Mouse (Mus musculus): ENCODE data around the gene Birc2. TPM values are rescaled to one million over a fixed set of nuclear protein-coding genes. Genes with fewer than 3 reads are reported as not detected.

Gene Birc2
- total and polyA plus RNA-seq, 2 experiments from 2014 or later, result 21.3 to 32.8 TPM

DNA sequence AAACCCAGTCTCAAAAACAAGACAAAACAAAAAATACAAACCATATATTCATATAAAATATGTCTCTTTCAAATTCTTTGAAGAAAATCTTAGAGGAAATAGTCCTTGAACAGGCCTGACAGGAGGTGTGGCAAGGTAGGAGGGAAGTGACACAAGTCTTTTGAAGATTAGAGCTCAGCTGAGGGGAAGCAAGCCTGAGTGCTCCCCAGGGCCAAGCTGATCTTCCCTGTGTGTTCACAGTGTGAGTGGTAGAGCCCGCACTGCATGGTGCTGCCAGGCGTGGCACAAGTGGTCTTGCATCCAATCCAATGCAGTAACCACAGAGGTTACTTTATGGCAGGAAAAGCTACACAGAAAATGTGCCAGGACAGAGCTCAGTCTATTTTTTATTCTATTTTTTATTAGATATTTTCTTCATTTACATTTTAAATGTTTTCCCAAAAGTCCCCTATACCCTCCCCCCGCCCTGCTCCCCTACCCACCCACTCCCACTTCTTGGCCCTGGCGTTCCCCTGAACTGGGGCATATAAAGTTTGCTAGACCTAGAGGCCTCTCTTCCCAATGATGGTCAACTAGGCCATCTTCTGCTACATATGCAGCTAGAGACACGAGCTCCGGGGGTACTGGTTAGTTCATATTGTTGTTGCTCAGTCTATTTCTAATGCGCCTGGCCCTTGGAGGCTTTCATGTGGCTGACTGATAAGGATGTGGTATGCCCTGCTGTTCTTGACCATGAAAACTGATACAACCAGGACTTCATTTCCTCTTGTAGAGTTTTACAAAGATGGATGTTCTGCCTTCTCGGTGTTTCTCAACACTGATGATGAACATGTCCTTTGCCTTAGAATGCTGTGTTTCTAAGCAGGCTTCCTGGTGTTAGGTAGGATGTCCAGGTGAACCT, 56.4 kb downstream of the Birc2 start:
- Histone ChIP-seq H3K9ac (replicated peaks; ENCODE audit: low read depth, low read length) (no peak overlapping the region), H3K4me2 (ENCODE audit: low read depth, low read length) (no peak overlapping the region), H3K27me3 (ENCODE audit: control insufficient read depth, insufficient read depth, low read length) (no peaks in the 10 kb centered on the region), H3K27ac (ENCODE audit: low read depth) (no peak overlapping the region), H3K4me3 (ENCODE audit: low read depth, low read length) (no peak overlapping the region), H3K4me1 (ENCODE audit: control insufficient read depth, insufficient read depth) (no peaks in the 10 kb centered on the region), H3K9me3 (replicated peaks; ENCODE audit: control insufficient read depth, low read length) (no peaks in the 10 kb centered on the region), H3K36me3 (replicated peaks; ENCODE audit: control insufficient read depth, insufficient read depth, low read length) (peaks cover 47% of the 10 kb centered on the region)
- DNase-seq (ENCODE audit: low spot score), result no peak
- no peak for ATAC-seq (ENCODE audit: insufficient read depth, low read depth)
- WGBS, result 83% methylated on average over 8 of the region's 8 CpGs
- TF ChIP-seq CTCF (IDR thresholded peaks at IDR 0.05; ENCODE audit: low read depth) (no peak), EP300 (IDR thresholded peaks at IDR 0.05; ENCODE audit: low read depth) (no peak)

DNA sequence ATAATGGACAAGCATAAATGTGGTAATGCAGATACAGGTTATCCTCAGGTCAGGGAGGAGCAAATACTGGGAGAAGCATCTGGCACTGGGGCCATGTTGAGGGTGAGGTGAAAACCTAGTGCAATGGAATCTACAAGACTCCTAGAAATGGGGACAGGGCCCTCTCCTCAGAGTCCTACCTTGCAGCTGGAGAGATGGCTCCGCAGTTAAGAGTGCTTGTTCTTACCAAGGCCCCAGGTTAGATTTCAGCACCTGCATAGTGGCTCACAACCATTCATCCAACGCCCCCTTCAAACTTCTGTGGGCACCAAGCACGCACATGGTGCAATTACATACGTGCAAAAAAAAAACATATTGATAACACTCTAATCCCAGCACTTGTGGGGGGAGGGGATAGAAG, 57.1 kb downstream of the Birc2 start:
- no peaks in the 10 kb centered on the region for H3K27me3 ChIP-seq (ENCODE audit: control insufficient read depth, insufficient read depth, low read length)
- H3K9me3 ChIP-seq (replicated peaks; ENCODE audit: control insufficient read depth, low read length), result no peaks in the 10 kb centered on the region
- WGBS, result 87% methylated on average over 4 of the region's 4 CpGs
- TF ChIP-seq EP300 (IDR thresholded peaks at IDR 0.05; ENCODE audit: low read depth) (no peak), CTCF (IDR thresholded peaks at IDR 0.05; ENCODE audit: low read depth) (no peak)
- ATAC-seq (ENCODE audit: insufficient read depth, low read depth) (no peak), DNase-seq (ENCODE audit: low spot score) (no peak)
- H3K36me3 ChIP-seq (replicated peaks; ENCODE audit: control insufficient read depth, insufficient read depth, low read length), result peaks cover 45% of the 10 kb centered on the region
- H3K4me2 ChIP-seq (ENCODE audit: low read depth, low read length), result no peak overlapping the region
- no peak overlapping the region for H3K9ac ChIP-seq (replicated peaks; ENCODE audit: low read depth, low read length)
- no peak overlapping the region for H3K27ac ChIP-seq (ENCODE audit: low read depth)
- no peaks in the 10 kb centered on the region for H3K4me1 ChIP-seq (ENCODE audit: control insufficient read depth, insufficient read depth)
- no peak overlapping the region for H3K4me3 ChIP-seq (ENCODE audit: low read depth, low read length)

DNA sequence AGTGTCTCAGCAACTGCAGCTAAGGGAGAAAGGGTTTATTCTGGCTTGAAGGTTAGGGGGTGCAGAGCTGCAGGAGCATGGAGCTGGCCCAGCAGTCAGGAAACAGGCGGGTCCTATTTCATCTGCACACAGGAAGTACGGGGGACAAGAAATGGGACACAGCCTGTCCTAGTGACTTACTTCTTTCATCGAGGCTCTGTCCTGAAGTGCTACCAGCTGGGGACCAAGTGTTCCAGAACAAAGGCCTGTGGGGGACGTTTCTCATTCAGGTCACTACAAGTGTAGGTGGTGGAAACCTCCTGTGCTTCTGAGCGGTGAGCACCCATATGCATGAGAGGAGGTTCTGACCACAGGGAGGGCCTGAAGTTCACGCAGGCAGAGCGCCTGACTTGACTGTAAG, 58.1 kb downstream of the Birc2 start:
- 83% methylated on average over 7 of the region's 7 CpGs for WGBS
- no peak overlapping the region for H3K27ac ChIP-seq (ENCODE audit: low read depth)
- no peak overlapping the region for H3K9ac ChIP-seq (replicated peaks; ENCODE audit: low read depth, low read length)
- H3K4me1 ChIP-seq (ENCODE audit: control insufficient read depth, insufficient read depth), result no peaks in the 10 kb centered on the region
- peaks cover 46% of the 10 kb centered on the region for H3K36me3 ChIP-seq (replicated peaks; ENCODE audit: control insufficient read depth, insufficient read depth, low read length)
- no peaks in the 10 kb centered on the region for H3K27me3 ChIP-seq (ENCODE audit: control insufficient read depth, insufficient read depth, low read length)
- TF ChIP-seq EP300 (IDR thresholded peaks at IDR 0.05; ENCODE audit: low read depth) (no peak), CTCF (IDR thresholded peaks at IDR 0.05; ENCODE audit: low read depth) (no peak)
- no peak overlapping the region for H3K4me2 ChIP-seq (ENCODE audit: low read depth, low read length)
- DNase-seq (ENCODE audit: low spot score), result no peak
- no peak overlapping the region for H3K4me3 ChIP-seq (ENCODE audit: low read depth, low read length)
- ATAC-seq (ENCODE audit: insufficient read depth, low read depth), result no peak
- H3K9me3 ChIP-seq (replicated peaks; ENCODE audit: control insufficient read depth, low read length), result no peaks in the 10 kb centered on the region

DNA sequence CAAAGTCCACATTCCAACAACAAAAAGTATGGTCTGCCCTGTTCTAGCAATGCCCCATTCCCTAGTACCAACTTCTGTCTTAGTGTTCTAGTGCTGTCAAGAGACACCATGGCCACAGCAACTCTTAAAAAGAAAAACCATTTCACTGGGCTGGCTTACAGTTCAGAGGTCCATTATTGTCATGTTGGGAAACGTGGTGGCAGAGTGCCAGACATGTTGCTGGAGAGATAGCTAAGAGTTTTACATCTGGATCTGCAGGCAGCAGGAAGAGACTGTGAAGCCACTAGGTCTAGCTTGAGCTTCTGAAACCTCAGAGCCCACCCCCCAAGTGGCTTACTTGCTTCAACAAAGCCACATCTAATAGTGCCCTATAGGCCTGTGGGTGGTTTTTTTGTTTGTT, 59.2 kb downstream of the Birc2 start:
- H3K36me3 ChIP-seq (replicated peaks; ENCODE audit: control insufficient read depth, insufficient read depth, low read length), result peaks cover 57% of the 10 kb centered on the region
- 52% methylated on average over 1 of the region's 1 CpGs for WGBS
- H3K4me1 ChIP-seq (ENCODE audit: control insufficient read depth, insufficient read depth), result peaks cover 5% of the 10 kb centered on the region; the same call in 1 of the 2 replicates
- TF ChIP-seq CTCF (IDR thresholded peaks at IDR 0.05; ENCODE audit: low read depth), result no peak
- TF ChIP-seq EP300 (IDR thresholded peaks at IDR 0.05; ENCODE audit: low read depth), result no peak
- DNase-seq (ENCODE audit: low spot score), result no peak
- H3K9me3 ChIP-seq (replicated peaks; ENCODE audit: control insufficient read depth, low read length), result no peaks in the 10 kb centered on the region
- H3K4me3 ChIP-seq (ENCODE audit: low read depth, low read length), result no peak overlapping the region
- H3K27ac ChIP-seq (ENCODE audit: low read depth), result no peak overlapping the region
- H3K27me3 ChIP-seq (ENCODE audit: control insufficient read depth, insufficient read depth, low read length), result no peaks in the 10 kb centered on the region
- H3K9ac ChIP-seq (replicated peaks; ENCODE audit: low read depth, low read length), result no peak overlapping the region
- H3K4me2 ChIP-seq (ENCODE audit: low read depth, low read length), result no peak overlapping the region
- ATAC-seq (ENCODE audit: insufficient read depth, low read depth), result no peak

DNA sequence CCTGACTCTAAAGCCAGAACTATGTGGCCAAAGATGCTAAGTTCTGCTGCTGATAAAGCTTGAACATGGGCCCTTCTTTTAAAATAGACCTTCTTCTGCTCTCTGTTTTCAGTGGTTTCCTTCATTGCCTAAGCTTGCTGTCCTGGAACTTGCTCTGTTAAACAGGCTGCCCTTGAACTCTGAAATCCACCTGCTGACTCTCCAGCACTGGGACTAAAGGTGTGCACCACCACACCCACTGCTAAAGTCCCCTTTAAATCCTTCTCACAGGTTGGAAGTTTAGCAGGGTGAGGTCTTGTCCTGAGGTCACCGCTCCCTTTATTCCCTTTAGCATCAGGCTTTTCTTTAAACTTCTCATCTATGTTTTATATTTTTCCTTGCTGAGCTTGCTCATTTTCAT, 59.9 kb downstream of the Birc2 start:
- TF ChIP-seq EP300 (IDR thresholded peaks at IDR 0.05; ENCODE audit: low read depth) (no peak), CTCF (IDR thresholded peaks at IDR 0.05; ENCODE audit: low read depth) (no peak)
- 95% methylated on average over 1 of the region's 1 CpGs for WGBS
- H3K36me3 ChIP-seq (replicated peaks; ENCODE audit: control insufficient read depth, insufficient read depth, low read length), result peaks cover 59% of the 10 kb centered on the region

More for the DNA sequence above, 59.9 kb downstream of the Birc2 start:
- no peak overlapping the region for H3K4me3 ChIP-seq (ENCODE audit: low read depth, low read length)
- H3K9me3 ChIP-seq (replicated peaks; ENCODE audit: control insufficient read depth, low read length), result no peaks in the 10 kb centered on the region
- peaks cover 12% of the 10 kb centered on the region for H3K4me1 ChIP-seq (ENCODE audit: control insufficient read depth, insufficient read depth)
- no peaks in the 10 kb centered on the region for H3K27me3 ChIP-seq (ENCODE audit: control insufficient read depth, insufficient read depth, low read length)
- DNase-seq (ENCODE audit: low spot score) (no peak), ATAC-seq (ENCODE audit: insufficient read depth, low read depth) (no peak)
- H3K9ac ChIP-seq (replicated peaks; ENCODE audit: low read depth, low read length), result no peak overlapping the region
- no peak overlapping the region for H3K4me2 ChIP-seq (ENCODE audit: low read depth, low read length)
- H3K27ac ChIP-seq (ENCODE audit: low read depth), result no peak overlapping the region
